Comparison of ENCODE assay signal across 30 mouse cellular contexts in genomic region chr5:142010189-142010588, GRCm38 (mm10).
DNase-seq lines count a peak whose midpoint lies in the region; ATAC-seq and TF ChIP-seq lines count a peak whose summit lies in the region.
"Had no signal": no experiment of that assay in that cellular context is flagged by ENCODE, and none has a peak within 500 bp of the region (broad histone marks: within the 10 kb centered on the region; RNA-seq: fewer than 3 reads in every experiment).

No protein-coding gene starts in this region.

- TF ChIP-seq CTCF in stomach, postnatal 0 days (IDR thresholded peaks at IDR 0.05; ENCODE audit: low read depth) = no peak

- WGBS in heart, embryonic 12.5 days = 29% methylated on average over 3 of the region's 3 CpGs
- WGBS in kidney, embryonic 14.5 days = 37% methylated on average over 3 of the region's 3 CpGs
- 29% methylated on average over 3 of the region's 3 CpGs for WGBS in kidney, embryonic 15.5 days
- 30% methylated on average over 3 of the region's 3 CpGs for WGBS in neural tube, embryonic 13.5 days
- WGBS in stomach, postnatal 0 days = 39% methylated on average over 2 of the region's 3 CpGs

- peaks cover 12% of the 10 kb centered on the region; the same call in 1 of the 2 replicates for H3K4me1 ChIP-seq in heart, embryonic 12.5 days (replicated peaks)
- H3K4me1 ChIP-seq in kidney, embryonic 14.5 days (ENCODE audit: control insufficient read depth, insufficient read depth, low read length) = no peaks in the 10 kb centered on the region
- peaks cover 10% of the 10 kb centered on the region for H3K4me1 ChIP-seq in kidney, embryonic 15.5 days
- peaks cover 25% of the 10 kb centered on the region for H3K4me1 ChIP-seq in neural tube, embryonic 13.5 days (replicated peaks)
- no peaks in the 10 kb centered on the region for H3K4me1 ChIP-seq in stomach, postnatal 0 days (replicated peaks; ENCODE audit: control insufficient read depth, insufficient read depth)
- H3K4me1 ChIP-seq: intestine, embryonic 15.5 days had no signal

- H3K27me3 ChIP-seq in heart, embryonic 12.5 days (replicated peaks) = no peaks in the 10 kb centered on the region
- no peaks in the 10 kb centered on the region for H3K27me3 ChIP-seq in kidney, embryonic 14.5 days (ENCODE audit: control insufficient read depth, insufficient read depth, low read length)
- H3K27me3 ChIP-seq in kidney, embryonic 15.5 days = no peaks in the 10 kb centered on the region
- no peaks in the 10 kb centered on the region for H3K27me3 ChIP-seq in neural tube, embryonic 13.5 days
- no peaks in the 10 kb centered on the region for H3K27me3 ChIP-seq in stomach, postnatal 0 days (ENCODE audit: control insufficient read depth, insufficient read depth, low read length)
- H3K27me3 ChIP-seq: hindbrain, embryonic 12.5 days; intestine, embryonic 15.5 days; limb, embryonic 13.5 days; neural tube, embryonic 15.5 days had no signal

- no peak overlapping the region for H3K9ac ChIP-seq in heart, embryonic 12.5 days
- no peak overlapping the region for H3K9ac ChIP-seq in kidney, embryonic 14.5 days (ENCODE audit: low read depth, low read length)
- H3K9ac ChIP-seq in kidney, embryonic 15.5 days = no peak overlapping the region
- H3K9ac ChIP-seq in neural tube, embryonic 13.5 days = no peak overlapping the region
- H3K9ac ChIP-seq in stomach, postnatal 0 days (ENCODE audit: low read length) = no peak overlapping the region
- H3K9ac ChIP-seq: hindbrain, embryonic 12.5 days; limb, embryonic 13.5 days; liver, embryonic 14.5 days; neural tube, embryonic 15.5 days had no signal

- 0 out of 2 replicates have a peak overlapping the region, but pooled peaks have one; percentile 7 for H3K27ac ChIP-seq in heart, embryonic 12.5 days (ENCODE audit: poor library complexity, severe bottlenecking)
- H3K27ac ChIP-seq in kidney, embryonic 14.5 days (ENCODE audit: low read depth, low read length) = no peak overlapping the region
- H3K27ac ChIP-seq in kidney, embryonic 15.5 days = no peak overlapping the region
- 0 out of 2 replicates have a peak overlapping the region, but pooled peaks have one; percentile 9 for H3K27ac ChIP-seq in neural tube, embryonic 13.5 days (replicated peaks)
- H3K27ac ChIP-seq in stomach, postnatal 0 days (replicated peaks) = no peak overlapping the region
- H3K27ac ChIP-seq: gastrocnemius, adult 2 months; hindbrain, embryonic 12.5 days; hindbrain, postnatal 0 days; intestine, embryonic 15.5 days; limb, embryonic 13.5 days; liver, embryonic 14.5 days; macrophage; neural tube, embryonic 15.5 days had no signal

- peak; percentile 80 for ATAC-seq in heart, embryonic 12.5 days (ENCODE audit: insufficient number of reproducible peaks, low FRiP score)
- 0 out of 2 replicates have a peak, but pooled peaks have one; percentile 20 for ATAC-seq in kidney, embryonic 14.5 days (ENCODE audit: low FRiP score, low TSS enrichment)
- ATAC-seq in kidney, embryonic 15.5 days (replicated peaks; ENCODE audit: low FRiP score) = no peak
- no peak for ATAC-seq in neural tube, embryonic 13.5 days (ENCODE audit: low read depth)
- 0 out of 2 replicates have a peak, but pooled peaks have one; percentile 35 for ATAC-seq in stomach, postnatal 0 days (ENCODE audit: low FRiP score, low TSS enrichment)
- ATAC-seq: forebrain, embryonic 16.5 days; hindbrain, postnatal 0 days; intestine, embryonic 15.5 days had no signal

- H3K4me3 ChIP-seq in heart, embryonic 12.5 days = no peak overlapping the region
- H3K4me3 ChIP-seq in kidney, embryonic 14.5 days (ENCODE audit: low read length) = no peak overlapping the region
- no peak overlapping the region for H3K4me3 ChIP-seq in kidney, embryonic 15.5 days (replicated peaks)
- no peak overlapping the region for H3K4me3 ChIP-seq in neural tube, embryonic 13.5 days
- no peak overlapping the region for H3K4me3 ChIP-seq in stomach, postnatal 0 days (ENCODE audit: low read depth, low read length)
- H3K4me3 ChIP-seq: erythroblast, embryonic 14.5 days; gastrocnemius, adult 2 months; hindbrain, embryonic 12.5 days; intestine, embryonic 15.5 days; limb, embryonic 13.5 days; neural tube, embryonic 15.5 days had no signal

- peaks cover 15% of the 10 kb centered on the region for H3K9me3 ChIP-seq in heart, embryonic 12.5 days (replicated peaks)
- H3K9me3 ChIP-seq in kidney, embryonic 14.5 days (ENCODE audit: control insufficient read depth, low read length) = peaks cover 4% of the 10 kb centered on the region; the same call in 1 of the 2 replicates
- no peaks in the 10 kb centered on the region for H3K9me3 ChIP-seq in kidney, embryonic 15.5 days (replicated peaks)
- peaks cover 4% of the 10 kb centered on the region; the same call in 1 of the 2 replicates for H3K9me3 ChIP-seq in neural tube, embryonic 13.5 days
- no peaks in the 10 kb centered on the region for H3K9me3 ChIP-seq in stomach, postnatal 0 days (ENCODE audit: control insufficient read depth, low read length)
- H3K9me3 ChIP-seq: intestine, embryonic 15.5 days; neural tube, embryonic 15.5 days had no signal

- intact Hi-C loops in heart, postnatal 36 days (cut with DNase I) = no loop called here

- peaks cover 19% of the 10 kb centered on the region for H3K36me3 ChIP-seq in heart, embryonic 12.5 days
- H3K36me3 ChIP-seq in kidney, embryonic 14.5 days (ENCODE audit: control insufficient read depth, insufficient read depth, low read length) = no peaks in the 10 kb centered on the region
- no peaks in the 10 kb centered on the region for H3K36me3 ChIP-seq in kidney, embryonic 15.5 days
- no peaks in the 10 kb centered on the region for H3K36me3 ChIP-seq in neural tube, embryonic 13.5 days
- no peaks in the 10 kb centered on the region for H3K36me3 ChIP-seq in stomach, postnatal 0 days (ENCODE audit: control insufficient read depth, insufficient read depth, low read length)
- H3K36me3 ChIP-seq: hindbrain, embryonic 12.5 days; intestine, embryonic 15.5 days; limb, embryonic 13.5 days; neural tube, embryonic 15.5 days had no signal

- no peak for DNase-seq in heart, postnatal 36 days
- DNase-seq in neural tube, embryonic 10.5 days (ENCODE audit: extremely low spot score, low spot score) = no peak
- DNase-seq in stomach, postnatal 0 days (ENCODE audit: low spot score) = no peak
- DNase-seq in testis, postnatal 10 days (ENCODE audit: low spot score) = no peak
- DNase-seq: adrenal gland, postnatal 25 days; B cell, adult 2 months; cerebellum, adult 11-12 months; cerebellum, adult 9-11 months; gastrocnemius, adult 2 months; gastrocnemius, postnatal 36 days; kidney, adult 2 months; kidney, postnatal 10 days; lung, adult 2 months; lung, postnatal 10 days; retina, postnatal 1 day; right cerebral cortex, postnatal 14 days; thymus, postnatal 14 days had no signal

- H3K4me2 ChIP-seq in heart, embryonic 12.5 days = no peak overlapping the region
- no peak overlapping the region for H3K4me2 ChIP-seq in kidney, embryonic 14.5 days (replicated peaks; ENCODE audit: low read depth, low read length)
- H3K4me2 ChIP-seq in kidney, embryonic 15.5 days = no peak overlapping the region
- no peak overlapping the region for H3K4me2 ChIP-seq in neural tube, embryonic 13.5 days
- H3K4me2 ChIP-seq in stomach, postnatal 0 days (replicated peaks; ENCODE audit: low read depth) = no peak overlapping the region
- H3K4me2 ChIP-seq: hindbrain, embryonic 12.5 days; intestine, embryonic 15.5 days; limb, embryonic 13.5 days; neural tube, embryonic 15.5 days had no signal

- no peak for TF ChIP-seq EP300 in stomach, postnatal 0 days (optimal IDR thresholded peaks at IDR 0.05)

Comparison
In these comparisons a context has a peak if more than half of its experiments do, and no peak if none do; other contexts are left out.
1. ATAC-seq: peak in heart, embryonic 12.5 days (single experiment), kidney, embryonic 14.5 days (single experiment) and stomach, postnatal 0 days (single experiment); none in kidney, embryonic 15.5 days (single experiment) and neural tube, embryonic 13.5 days (single experiment).
2. H3K27ac ChIP-seq: peak in heart, embryonic 12.5 days (single experiment) and neural tube, embryonic 13.5 days (single experiment); none in kidney, embryonic 14.5 days (single experiment), kidney, embryonic 15.5 days (single experiment) and stomach, postnatal 0 days (single experiment).